Mouse (Mus musculus): Measurements from ENCODE around the gene C4b.

Gene C4b

DNA sequence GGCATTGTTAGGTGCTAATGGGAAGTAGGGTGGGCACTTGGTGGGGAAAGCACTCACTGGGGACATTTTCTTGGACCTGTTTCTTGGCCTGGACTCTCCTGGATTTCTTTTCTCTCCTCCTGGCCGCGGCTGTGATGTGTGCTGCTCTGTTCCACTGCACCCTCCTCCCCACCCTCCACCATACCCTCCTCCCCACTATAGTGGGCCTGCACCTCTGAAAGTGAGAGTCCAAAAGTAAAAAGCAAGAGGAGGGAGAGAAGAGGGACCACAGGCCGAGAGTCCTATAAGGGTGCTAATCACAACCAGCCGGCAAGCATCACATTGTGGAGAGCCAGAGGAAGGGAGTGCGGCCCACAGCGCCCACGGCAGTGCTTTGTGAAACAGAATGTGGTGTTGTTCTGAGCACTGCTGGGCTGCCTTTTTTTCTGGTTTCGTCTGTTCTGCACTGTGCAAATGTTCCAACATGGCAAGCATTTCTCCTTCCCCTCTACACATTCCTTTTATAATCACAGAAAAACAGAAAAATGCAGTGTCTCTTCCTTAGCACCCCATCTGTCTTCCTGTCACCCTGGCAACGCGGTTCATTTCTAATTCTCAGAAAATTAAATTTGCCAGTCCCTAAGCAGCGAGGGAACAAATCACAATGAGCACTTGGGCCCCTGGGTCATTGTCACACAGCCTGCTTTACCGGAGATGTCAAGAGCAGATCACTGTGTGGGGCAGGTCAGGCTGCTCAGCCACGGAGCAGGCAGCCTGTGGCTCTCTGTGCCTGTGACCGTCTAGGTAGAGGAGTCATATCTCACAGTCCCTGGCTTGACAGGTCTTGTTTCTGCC is 43.9 kb downstream of the C4b start:
- no peak for DNase-seq

DNA sequence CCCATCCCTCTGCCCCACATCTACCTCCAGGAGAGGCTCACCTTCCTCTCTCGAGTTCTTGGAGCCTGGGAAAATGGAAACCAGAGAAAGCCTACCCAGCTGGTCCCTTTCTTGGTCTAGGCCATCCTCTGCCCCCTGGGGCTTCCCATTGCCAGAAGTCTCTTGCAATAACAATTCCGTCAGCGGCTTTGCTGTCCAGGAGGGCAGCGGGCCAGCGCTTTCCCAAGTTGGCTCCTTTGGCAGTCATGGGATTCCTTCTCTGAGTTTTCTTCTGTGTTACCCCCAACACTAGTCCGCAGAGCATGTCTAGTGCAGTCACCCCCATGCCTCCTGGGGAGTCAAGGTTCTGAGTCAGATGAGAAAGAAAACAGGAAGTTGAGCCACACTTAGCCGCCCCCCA is 50.8 kb downstream of the C4b start:
- DNase-seq, result peak; percentile 79

DNA sequence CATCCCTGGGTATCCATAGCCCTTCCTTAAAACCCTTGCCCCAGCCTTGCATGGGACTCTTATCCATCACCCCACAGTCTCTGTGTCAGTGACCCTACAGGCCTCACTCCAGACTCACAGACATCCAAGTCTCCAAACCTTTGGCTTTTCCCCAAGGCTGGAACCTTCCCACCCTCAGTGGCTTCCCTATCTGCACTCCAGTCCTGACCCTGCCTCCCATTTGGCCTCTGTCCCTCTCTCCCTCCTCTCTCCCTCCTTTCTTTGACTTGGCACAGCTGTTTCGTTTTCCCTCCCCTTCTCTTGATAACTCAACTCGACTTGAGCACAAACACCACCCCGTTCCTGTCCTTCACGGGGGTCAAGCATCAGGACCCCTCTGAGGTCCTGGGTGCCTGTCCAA is 53.2 kb downstream of the C4b start:
- peak; percentile 75 for DNase-seq

DNA sequence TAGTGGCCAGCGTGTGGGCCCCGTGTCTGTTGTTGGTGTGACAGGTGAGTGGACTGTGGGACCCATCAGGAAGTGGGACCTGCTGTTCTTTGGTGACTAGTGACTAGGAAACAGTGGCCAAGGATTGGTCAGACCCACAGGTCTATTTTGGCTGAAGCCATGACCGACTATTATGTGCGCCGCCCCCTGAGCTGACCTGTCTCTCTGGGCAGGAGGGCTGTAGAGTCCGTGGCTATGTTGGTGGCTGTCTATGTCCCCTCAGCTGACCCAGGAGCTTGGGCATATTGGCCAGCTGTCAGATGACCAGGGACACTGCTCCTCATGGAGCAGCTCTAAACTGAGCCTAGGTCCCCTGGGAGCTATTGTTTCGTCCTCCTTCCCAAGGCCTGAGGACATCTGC is 54.8 kb downstream of the C4b start:
- DNase-seq, result no peak

DNA sequence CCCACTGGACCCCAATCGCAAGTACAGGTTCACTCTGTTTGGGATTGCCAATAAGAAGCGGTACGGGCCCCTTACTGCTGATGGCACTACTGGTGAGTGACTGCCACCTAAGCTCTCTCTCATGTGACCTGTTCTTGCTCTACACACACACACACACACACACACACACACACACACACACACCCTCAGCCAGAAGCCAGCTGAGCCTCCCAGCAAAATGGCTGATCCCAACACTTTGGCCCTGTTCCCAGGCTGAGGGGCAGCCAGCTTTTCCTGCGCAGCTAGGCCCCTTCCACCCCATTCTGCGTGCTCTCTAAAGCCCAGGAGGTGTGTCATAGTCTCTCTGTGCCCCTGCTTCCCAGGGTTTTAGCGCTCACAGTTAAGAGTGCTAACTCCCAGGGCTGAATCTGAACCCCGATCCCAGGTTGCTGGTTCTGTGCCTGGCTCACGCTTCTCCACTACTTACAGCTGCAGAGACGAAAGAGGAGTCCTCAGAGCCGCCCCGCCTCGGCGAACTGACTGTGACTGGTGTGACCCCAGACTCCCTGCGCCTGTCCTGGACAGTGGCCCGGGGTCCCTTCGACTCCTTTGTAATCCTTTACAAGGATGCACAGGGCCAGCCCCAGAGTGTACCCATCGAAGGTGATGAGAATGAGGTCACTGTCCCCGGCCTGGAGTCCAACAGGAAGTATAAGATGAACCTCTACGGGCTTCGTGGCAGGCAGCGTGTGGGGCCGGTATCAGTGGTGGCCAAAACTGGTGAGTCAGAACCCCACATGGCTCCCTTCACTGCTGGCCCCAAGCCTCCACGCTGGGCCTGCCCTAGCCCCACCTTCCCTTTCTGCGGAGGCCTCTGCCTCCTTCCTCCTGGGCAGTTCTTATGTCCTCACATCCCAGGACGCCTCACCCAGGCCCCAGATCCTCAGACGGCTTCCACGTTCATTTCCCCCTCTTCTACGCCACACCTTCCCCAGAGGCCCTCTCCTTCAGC is 58.3 kb downstream of the C4b start:
- DNase-seq, result peak; percentile 82

DNA sequence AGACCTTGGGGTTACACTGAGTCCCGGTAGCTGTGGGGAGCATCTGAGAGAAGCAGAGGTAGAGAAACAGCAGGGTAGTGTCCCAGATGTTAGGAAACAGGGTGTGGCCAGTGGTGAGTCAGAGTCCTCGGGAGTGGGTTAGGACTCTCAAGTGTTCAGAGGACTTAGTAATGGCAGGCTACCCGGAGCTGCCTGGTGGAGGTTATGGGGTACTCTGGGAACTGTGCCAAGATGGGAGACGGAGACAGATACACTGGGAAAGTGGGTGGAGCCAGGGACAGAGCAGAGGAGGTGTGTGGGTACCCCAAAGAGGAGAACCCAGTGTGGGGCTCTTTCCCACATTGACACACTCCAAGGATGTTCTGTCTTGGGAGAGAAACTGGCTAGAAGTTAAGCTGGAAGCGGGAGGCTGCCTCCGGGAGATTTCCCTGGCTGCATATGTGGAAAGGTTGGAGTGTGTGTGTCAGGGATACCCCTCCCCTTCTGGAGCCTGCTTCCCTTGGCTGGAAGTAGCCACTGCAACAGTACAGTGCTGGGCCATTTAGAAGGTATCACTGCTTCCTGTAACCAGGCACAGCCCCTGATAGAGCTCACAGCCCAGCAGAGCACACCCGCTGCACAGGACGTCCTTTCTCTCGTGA is 59.3 kb downstream of the C4b start:
- no peak for DNase-seq

DNA sequence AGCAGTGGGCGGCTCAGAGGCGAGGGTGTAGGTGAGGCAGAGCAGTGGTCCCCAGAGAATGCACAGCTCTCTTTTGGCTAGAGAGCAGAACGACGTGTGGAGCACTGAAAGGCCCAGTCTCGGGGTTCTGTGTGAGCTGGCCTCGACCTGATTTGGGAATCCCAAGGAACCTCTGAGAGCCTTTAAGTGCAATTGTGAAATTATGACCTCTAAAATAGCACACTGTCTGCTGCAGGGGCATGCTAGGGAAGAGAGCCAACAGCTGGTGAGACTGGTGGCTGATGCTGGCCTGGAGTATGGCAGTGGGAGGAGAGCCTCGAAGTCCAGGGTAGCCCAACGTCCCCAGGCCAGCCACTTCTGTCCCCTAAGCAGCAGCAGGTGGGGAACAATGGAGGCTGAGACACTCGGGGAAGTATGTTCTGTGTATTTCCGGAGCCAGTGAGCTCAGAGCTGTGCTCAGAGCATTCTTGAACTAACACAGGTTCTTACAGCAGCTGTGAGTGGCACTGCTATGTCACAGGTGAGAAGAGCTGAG is 59.9 kb downstream of the C4b start:
- DNase-seq, result no peak

DNA sequence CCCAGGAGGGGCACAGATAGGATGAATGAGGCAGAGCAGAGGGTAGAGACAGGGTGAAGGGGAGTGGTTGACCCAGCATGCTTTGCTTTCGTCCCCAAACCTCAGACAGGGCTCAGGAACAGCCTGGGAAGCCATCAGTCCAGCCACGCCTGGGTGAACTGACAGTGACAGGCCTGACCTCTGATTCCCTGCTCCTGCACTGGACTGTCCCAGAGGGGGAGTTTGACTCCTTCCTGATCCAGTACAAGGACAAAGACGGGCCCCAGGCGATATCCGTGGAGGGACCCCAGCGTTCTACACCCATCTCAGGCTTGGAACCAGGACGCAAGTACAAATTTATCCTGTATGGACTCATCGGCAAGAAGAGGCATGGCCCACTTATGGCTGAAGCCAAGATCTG is 60.5 kb downstream of the C4b start:
- DNase-seq, result no peak

DNA sequence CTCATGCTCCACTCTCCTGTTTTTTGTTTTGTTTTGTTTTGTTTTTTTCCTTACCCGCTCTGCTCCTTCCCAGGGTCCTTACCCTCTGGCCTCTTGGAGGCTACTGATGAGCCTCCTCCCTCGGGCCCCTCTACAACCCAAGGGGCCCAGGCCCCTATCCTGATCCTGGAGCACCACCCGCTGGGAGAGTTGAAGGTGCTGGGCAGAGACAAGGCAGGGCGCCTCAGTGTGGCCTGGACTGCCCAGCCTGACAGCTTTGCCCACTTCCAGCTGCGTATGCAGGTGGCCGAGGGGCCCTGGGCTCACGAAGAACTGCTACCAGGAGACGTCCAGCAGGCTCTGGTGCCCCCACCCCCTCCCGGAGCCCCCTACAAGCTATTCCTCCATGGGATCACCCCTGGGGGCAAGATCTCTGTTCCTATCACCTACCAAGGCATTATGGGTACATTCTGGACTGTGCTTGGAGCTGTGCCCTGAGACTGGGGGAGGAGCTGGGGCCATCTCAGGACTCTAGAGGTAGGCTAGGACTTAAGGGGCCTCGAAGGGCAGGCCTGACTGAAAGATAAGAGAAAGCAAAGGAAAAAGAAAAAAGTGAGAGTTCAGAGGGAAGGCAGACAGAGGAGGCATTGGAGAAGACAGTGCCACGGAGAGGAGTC is 61.7 kb downstream of the C4b start:
- DNase-seq, result no peak

DNA sequence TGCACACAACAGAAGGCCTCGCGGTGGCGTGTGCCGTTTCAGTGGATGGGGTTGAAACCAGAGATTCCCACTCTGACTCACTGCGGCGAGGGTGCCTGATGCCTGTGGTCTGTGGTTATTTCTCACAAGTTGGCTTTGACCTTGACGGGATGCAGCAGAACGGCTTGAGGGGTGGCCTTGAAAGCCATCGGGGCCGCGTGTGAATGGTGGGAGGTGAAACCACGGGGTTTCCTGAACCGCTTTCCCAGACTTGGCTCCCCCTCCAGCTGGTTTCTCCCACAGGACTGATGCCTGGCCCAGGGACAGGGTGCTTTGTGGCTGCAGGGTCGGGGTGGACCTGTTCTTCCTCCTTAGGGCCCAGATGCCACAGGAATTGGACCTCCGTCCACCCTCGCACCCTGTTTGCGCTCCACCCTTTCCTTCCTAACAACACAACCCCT is 62.5 kb downstream of the C4b start:
- peak; percentile 53 for DNase-seq

DNA sequence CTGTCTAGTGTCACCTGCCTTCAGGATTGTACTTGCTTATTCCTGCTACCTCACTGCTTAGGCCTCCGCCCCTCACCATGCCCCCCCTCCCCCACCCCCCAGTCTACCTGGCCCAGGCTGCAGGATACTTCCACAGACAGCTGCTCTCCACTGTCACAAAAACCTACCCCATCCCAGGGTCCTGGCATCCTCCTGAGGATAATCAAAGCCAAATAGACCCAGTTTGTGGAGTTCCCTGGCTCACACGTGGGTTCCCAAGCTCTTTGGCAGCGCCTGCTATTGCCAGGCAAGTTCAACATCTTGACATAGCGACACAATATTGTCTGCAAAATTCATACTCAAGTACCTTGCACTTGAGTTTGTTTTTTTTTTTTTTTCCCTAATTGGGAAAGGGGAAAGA is 63.1 kb downstream of the C4b start:
- no peak for DNase-seq

DNA sequence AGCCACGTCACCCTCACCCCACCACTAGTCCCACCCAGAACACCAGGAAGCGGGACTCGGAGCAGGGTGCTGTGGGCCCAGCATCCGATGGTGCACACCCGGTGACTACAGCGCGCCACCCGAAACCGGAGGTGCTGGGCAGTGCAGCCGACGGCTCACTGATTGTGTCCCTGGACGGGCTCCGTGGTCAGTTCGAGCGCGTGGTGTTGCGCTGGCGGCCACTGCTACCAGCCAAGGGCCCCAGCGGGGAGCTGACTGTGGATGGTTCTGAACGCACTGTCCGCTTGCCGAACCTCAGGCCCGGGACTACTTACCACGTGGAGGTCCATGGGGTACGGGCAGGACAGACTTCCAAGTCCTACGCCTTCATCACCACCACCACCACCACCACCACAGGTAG is 63.5 kb downstream of the C4b start:
- DNase-seq, result no peak
